Mouse (Mus musculus): Measurements from ENCODE around the gene Tmem114. TPM values are rescaled to one million over a fixed set of nuclear protein-coding genes. Genes with fewer than 3 reads are reported as not detected.

The Tmem114 gene
- polyA plus RNA-seq, 1 experiment from 2014 or later, result not detected

GRCm38 (mm10) chr16:8418126-8418525 lies 6.8 kb downstream of the Tmem114 start:
- Histone ChIP-seq H3K4me1 (replicated peaks; ENCODE audit: control insufficient read depth, insufficient read depth, low read length) (no peaks in the 10 kb centered on the region), H3K9me3 (ENCODE audit: control insufficient read depth, low read length) (no peaks in the 10 kb centered on the region), H3K36me3 (ENCODE audit: control insufficient read depth, insufficient read depth, low read length) (no peaks in the 10 kb centered on the region), H3K9ac (ENCODE audit: low read depth, low read length) (no peak overlapping the region), H3K4me3 (ENCODE audit: low read depth, low read length) (no peak overlapping the region), H3K27me3 (replicated peaks; ENCODE audit: control insufficient read depth, insufficient read depth, low read length) (peaks cover 6% of the 10 kb centered on the region), H3K4me2 (no peak overlapping the region), H3K27ac (ENCODE audit: low read depth, low read length) (no peak overlapping the region)
- ATAC-seq (replicated peaks; ENCODE audit: low FRiP score), result no peak
- no peak for DNase-seq (ENCODE audit: low spot score)
- 75% methylated on average over 3 of the region's 3 CpGs for WGBS

- H3K9me3 ChIP-seq (ENCODE audit: control insufficient read depth, low read length), result no peaks in the 10 kb centered on the region
- no peaks in the 10 kb centered on the region for H3K4me1 ChIP-seq (replicated peaks; ENCODE audit: control insufficient read depth, insufficient read depth, low read length)
- H3K27ac ChIP-seq (ENCODE audit: low read depth, low read length), result no peak overlapping the region
- no peaks in the 10 kb centered on the region for H3K27me3 ChIP-seq (replicated peaks; ENCODE audit: control insufficient read depth, insufficient read depth, low read length)
- H3K9ac ChIP-seq (ENCODE audit: low read depth, low read length), result no peak overlapping the region
- no peak overlapping the region for H3K4me2 ChIP-seq
- ATAC-seq (replicated peaks; ENCODE audit: low FRiP score) (no peak), DNase-seq (ENCODE audit: low spot score) (peak; percentile 25)
- H3K36me3 ChIP-seq (ENCODE audit: control insufficient read depth, insufficient read depth, low read length), result no peaks in the 10 kb centered on the region
- no peak overlapping the region for H3K4me3 ChIP-seq (ENCODE audit: low read depth, low read length)
- WGBS, result 56% methylated on average over 20 of the region's 20 CpGs
Observed at GRCm38 (mm10) chr16:8417011-8417720, 7.8 kb downstream of the Tmem114 start.

DNA sequence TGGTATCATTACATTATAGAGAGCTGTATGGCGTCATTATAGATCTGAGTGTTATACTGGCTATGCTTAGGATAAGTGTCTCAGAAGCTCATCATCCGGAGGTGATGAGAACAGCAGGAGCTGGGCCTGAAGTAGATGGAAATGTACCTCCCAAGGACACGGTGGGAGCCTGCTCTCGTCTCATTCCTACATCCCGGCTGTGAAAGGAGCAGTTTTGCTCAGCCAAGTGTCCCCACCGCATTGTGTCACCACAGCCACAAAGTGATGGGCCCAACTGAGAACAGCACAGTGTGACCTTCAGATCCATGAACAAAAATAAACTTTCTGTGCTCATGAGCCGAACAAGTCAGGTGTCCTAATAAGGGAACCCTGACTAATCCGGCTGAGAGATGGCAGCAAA lies 8.9 kb downstream of the Tmem114 start:
- Histone ChIP-seq H3K27me3 (replicated peaks; ENCODE audit: control insufficient read depth, insufficient read depth, low read length) (no peaks in the 10 kb centered on the region; the same call in 1 of the 2 replicates), H3K4me3 (ENCODE audit: low read depth, low read length) (no peak overlapping the region), H3K9ac (ENCODE audit: low read depth, low read length) (no peak overlapping the region), H3K27ac (ENCODE audit: low read depth, low read length) (no peak overlapping the region), H3K4me1 (replicated peaks; ENCODE audit: control insufficient read depth, insufficient read depth, low read length) (no peaks in the 10 kb centered on the region), H3K36me3 (ENCODE audit: control insufficient read depth, insufficient read depth, low read length) (no peaks in the 10 kb centered on the region), H3K4me2 (no peak overlapping the region), H3K9me3 (ENCODE audit: control insufficient read depth, low read length) (no peaks in the 10 kb centered on the region)
- 78% methylated on average over 8 of the region's 8 CpGs for WGBS
- ATAC-seq (replicated peaks; ENCODE audit: low FRiP score) (no peak), DNase-seq (ENCODE audit: low spot score) (no peak)

- Histone ChIP-seq H3K4me1 (replicated peaks; ENCODE audit: control insufficient read depth, insufficient read depth, low read length) (no peaks in the 10 kb centered on the region), H3K36me3 (ENCODE audit: control insufficient read depth, insufficient read depth, low read length) (no peaks in the 10 kb centered on the region), H3K9ac (ENCODE audit: low read depth, low read length) (no peak overlapping the region), H3K27ac (ENCODE audit: low read depth, low read length) (no peak overlapping the region), H3K4me3 (ENCODE audit: low read depth, low read length) (no peak overlapping the region), H3K9me3 (ENCODE audit: control insufficient read depth, low read length) (no peaks in the 10 kb centered on the region), H3K4me2 (no peak overlapping the region), H3K27me3 (replicated peaks; ENCODE audit: control insufficient read depth, insufficient read depth, low read length) (no peaks in the 10 kb centered on the region; the same call in 1 of the 2 replicates)
- ATAC-seq (replicated peaks; ENCODE audit: low FRiP score) (no peak), DNase-seq (ENCODE audit: low spot score) (no peak)
- WGBS, result 80% methylated on average over 8 of the region's 8 CpGs
Observed at GRCm38 (mm10) chr16:8413441-8413840, 11.5 kb downstream of the Tmem114 start.

DNA sequence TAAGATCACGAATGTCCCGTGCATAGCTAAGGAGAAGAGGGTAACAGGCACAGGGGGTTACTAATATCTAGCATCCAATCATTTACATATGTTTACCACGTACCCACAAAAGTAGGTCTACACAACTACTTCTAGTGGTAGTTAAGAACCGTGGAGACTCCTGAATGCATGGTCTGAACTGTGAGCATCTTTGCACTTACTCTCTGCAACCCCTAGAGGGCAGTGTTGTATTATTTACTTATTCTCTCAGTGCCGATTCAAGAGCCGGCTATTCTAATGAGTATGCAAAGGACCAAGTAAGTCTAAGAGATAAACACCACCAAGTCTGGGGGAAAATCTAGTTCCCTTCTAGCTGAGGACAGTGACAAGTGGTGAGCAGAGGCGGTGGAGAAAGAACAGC lies 12.7 kb downstream of the Tmem114 start:
- Histone ChIP-seq H3K4me3 (ENCODE audit: low read depth, low read length) (no peak overlapping the region), H3K9me3 (ENCODE audit: control insufficient read depth, low read length) (no peaks in the 10 kb centered on the region), H3K9ac (ENCODE audit: low read depth, low read length) (no peak overlapping the region), H3K4me1 (replicated peaks; ENCODE audit: control insufficient read depth, insufficient read depth, low read length) (no peaks in the 10 kb centered on the region), H3K27me3 (replicated peaks; ENCODE audit: control insufficient read depth, insufficient read depth, low read length) (no peaks in the 10 kb centered on the region; the same call in 1 of the 2 replicates), H3K4me2 (no peak overlapping the region), H3K27ac (ENCODE audit: low read depth, low read length) (no peak overlapping the region), H3K36me3 (ENCODE audit: control insufficient read depth, insufficient read depth, low read length) (no peaks in the 10 kb centered on the region)
- ATAC-seq (replicated peaks; ENCODE audit: low FRiP score), result peak; percentile 57; the same call in 1 of the 2 replicates
- WGBS, result 8% methylated on average over 7 of the region's 7 CpGs
- DNase-seq (ENCODE audit: low spot score), result no peak

GRCm38 (mm10) chr16:8409197-8409596 lies 15.7 kb downstream of the Tmem114 start:
- H3K36me3 ChIP-seq (ENCODE audit: control insufficient read depth, insufficient read depth, low read length), result no peaks in the 10 kb centered on the region
- no peak overlapping the region for H3K27ac ChIP-seq (ENCODE audit: low read depth, low read length)
- ATAC-seq (replicated peaks; ENCODE audit: low FRiP score) (peak; percentile 61), DNase-seq (ENCODE audit: low spot score) (peak; percentile 44)
- no peaks in the 10 kb centered on the region; the same call in 1 of the 2 replicates for H3K27me3 ChIP-seq (replicated peaks; ENCODE audit: control insufficient read depth, insufficient read depth, low read length)
- H3K4me3 ChIP-seq (ENCODE audit: low read depth, low read length), result no peak overlapping the region
- no peaks in the 10 kb centered on the region for H3K9me3 ChIP-seq (ENCODE audit: control insufficient read depth, low read length)
- H3K4me1 ChIP-seq (replicated peaks; ENCODE audit: control insufficient read depth, insufficient read depth, low read length), result no peaks in the 10 kb centered on the region
- WGBS, result 20% methylated on average over 10 of the region's 10 CpGs
- H3K4me2 ChIP-seq, result peak overlapping the region; percentile 23; the same call in 1 of the 2 replicates
- H3K9ac ChIP-seq (ENCODE audit: low read depth, low read length), result no peak overlapping the region

- Histone ChIP-seq H3K4me2 (no peak overlapping the region), H3K27ac (ENCODE audit: low read depth, low read length) (no peak overlapping the region), H3K4me1 (replicated peaks; ENCODE audit: control insufficient read depth, insufficient read depth, low read length) (no peaks in the 10 kb centered on the region), H3K36me3 (ENCODE audit: control insufficient read depth, insufficient read depth, low read length) (no peaks in the 10 kb centered on the region), H3K27me3 (replicated peaks; ENCODE audit: control insufficient read depth, insufficient read depth, low read length) (no peaks in the 10 kb centered on the region), H3K9ac (ENCODE audit: low read depth, low read length) (no peak overlapping the region), H3K9me3 (ENCODE audit: control insufficient read depth, low read length) (no peaks in the 10 kb centered on the region), H3K4me3 (ENCODE audit: low read depth, low read length) (no peak overlapping the region)
- DNase-seq (ENCODE audit: low spot score) (peak; percentile 59), ATAC-seq (replicated peaks; ENCODE audit: low FRiP score) (peak; percentile 52; the same call in 1 of the 2 replicates)
- WGBS, result 2% methylated on average over 6 of the region's 6 CpGs
Observed at GRCm38 (mm10) chr16:8406708-8407107, 18.2 kb downstream of the Tmem114 start.

- no peak for ATAC-seq (replicated peaks; ENCODE audit: low FRiP score)
- H3K36me3 ChIP-seq (ENCODE audit: control insufficient read depth, insufficient read depth, low read length), result no peaks in the 10 kb centered on the region
- WGBS, result 66% methylated on average over 2 of the region's 2 CpGs
Observed at GRCm38 (mm10) chr16:8402663-8403062, 22.3 kb downstream of the Tmem114 start.

More at GRCm38 (mm10) chr16:8402663-8403062, 22.3 kb downstream of the Tmem114 start:
- no peak overlapping the region for H3K4me3 ChIP-seq (ENCODE audit: low read depth, low read length)
- H3K9me3 ChIP-seq (ENCODE audit: control insufficient read depth, low read length), result no peaks in the 10 kb centered on the region
- no peaks in the 10 kb centered on the region for H3K4me1 ChIP-seq (replicated peaks; ENCODE audit: control insufficient read depth, insufficient read depth, low read length)
- no peaks in the 10 kb centered on the region for H3K27me3 ChIP-seq (replicated peaks; ENCODE audit: control insufficient read depth, insufficient read depth, low read length)
- H3K27ac ChIP-seq (ENCODE audit: low read depth, low read length), result no peak overlapping the region
- H3K9ac ChIP-seq (ENCODE audit: low read depth, low read length), result no peak overlapping the region
- H3K4me2 ChIP-seq, result no peak overlapping the region
- DNase-seq (ENCODE audit: low spot score), result no peak

All from liver, embryonic 11.5 days (tissue).